Mouse (Mus musculus) lung, postnatal 25 days (tissue): Measurements from ENCODE around the gene Ptprt.
"Not testable (repeated sequence)": the region's sequence is repeated elsewhere in the genome, so short reads cannot be mapped to it uniquely, and the experiment has no call there.

Experiments
- DNase-seq: peaks from one replicate; pipeline ENCODE4 v3.0.0; 2022; ENCODE audit warnings: low spot score

The Ptprt gene

GRCm38 (mm10) chr2:161534151-161534550 is 1126.8 kb downstream of the Ptprt start:
- no peak for DNase-seq

GRCm38 (mm10) chr2:161527192-161527591 is 1133.8 kb downstream of the Ptprt start:
- no peak for DNase-seq

GRCm38 (mm10) chr2:161519671-161520070 is 1141.3 kb downstream of the Ptprt start:
- DNase-seq: no peak

GRCm38 (mm10) chr2:161516921-161517320 is 1144.0 kb downstream of the Ptprt start:
- peak; percentile 29 for DNase-seq

GRCm38 (mm10) chr2:161513256-161513655 is 1147.7 kb downstream of the Ptprt start:
- no peak for DNase-seq

- DNase-seq: not testable (repeated sequence)
These were observed 1148.9 kb downstream of the Ptprt start for GRCm38 (mm10) chr2:161511880-161512570.

GRCm38 (mm10) chr2:161511101-161511759 is 1149.7 kb downstream of the Ptprt start:
- DNase-seq: no peak

GRCm38 (mm10) chr2:161499097-161499899 is 1161.6 kb downstream of the Ptprt start:
- DNase-seq: no peak

GRCm38 (mm10) chr2:161498449-161499096 is 1162.4 kb downstream of the Ptprt start:
- no peak for DNase-seq

GRCm38 (mm10) chr2:161481741-161482140 is 1179.2 kb downstream of the Ptprt start:
- no peak for DNase-seq

- no peak for DNase-seq
These were observed 1180.5 kb downstream of the Ptprt start for GRCm38 (mm10) chr2:161480445-161480844.
